Mouse (Mus musculus) midbrain, postnatal 0 days (tissue): ENCODE measurements around the gene Dnajc19. TPM values are rescaled to one million over a fixed set of nuclear protein-coding genes. Genes with fewer than 3 reads are reported as not detected.
A peak's percentile ranks its signal among the peaks of the same experiment; 100 is the strongest.

Source experiments
- ATAC-seq: fragments of 200-750 bp; cut with Nextera tagmentation; 2 replicates; pipeline ENCODE4 v1.8.0; 2017; ENCODE audit warnings: moderate number of reproducible peaks, mild to moderate bottlenecking, moderate TSS enrichment, moderate library complexity; ENCODE audit not compliant: low FRiP score
- DNase-seq: peaks from one replicate; pipeline ENCODE4 v3.0.0-alpha.2; 2015; ENCODE audit warnings: low spot score
- H3K27ac ChIP-seq: fragments of 300-500 bp; sonication (generic); 2 replicates; pipeline ENCODE4 v1.5.1; 2014; ENCODE audit warnings: low read depth, mild to moderate bottlenecking, low read length, mixed read lengths
- H3K27me3 ChIP-seq: fragments of 300-500 bp; sonication (generic); 2 replicates; pipeline ENCODE4 v1.6.1; 2014; ENCODE audit warnings: low read length, control low read depth, mixed read lengths; ENCODE audit not compliant: insufficient read depth
- H3K36me3 ChIP-seq: fragments of 300-500 bp; sonication (generic); 2 replicates; pipeline ENCODE4 v1.6.1; 2014; ENCODE audit warnings: low read length, control low read depth, mixed read lengths; ENCODE audit not compliant: insufficient read depth
- H3K4me1 ChIP-seq: fragments of 300-500 bp; sonication (generic); 2 replicates; pipeline ENCODE4 v1.6.1; 2014; ENCODE audit warnings: mild to moderate bottlenecking, control low read depth, antibody characterized with exemption, low read length, mixed read lengths; ENCODE audit not compliant: insufficient read depth
- H3K4me2 ChIP-seq: fragments of 300-500 bp; sonication (generic); 2 replicates; pipeline ENCODE4 v1.6.1; 2014; ENCODE audit warnings: low read depth, mild to moderate bottlenecking, low read length, mixed read lengths; ENCODE audit not compliant: poor library complexity, severe bottlenecking
- H3K4me3 ChIP-seq: fragments of 300-500 bp; sonication (generic); 2 replicates; pipeline ENCODE4 v1.5.1; 2014; ENCODE audit warnings: low read depth, mild to moderate bottlenecking, low read length, moderate library complexity
- H3K9ac ChIP-seq: fragments of 300-500 bp; sonication (generic); replicated peaks from 2 replicates; pipeline ENCODE4 v1.6.1; 2014; ENCODE audit warnings: mild to moderate bottlenecking, low read length, moderate library complexity, mixed read lengths; ENCODE audit not compliant: poor library complexity, severe bottlenecking
- H3K9me3 ChIP-seq: fragments of 300-500 bp; sonication (generic); 2 replicates; pipeline ENCODE4 v1.6.1; 2016; ENCODE audit warnings: low read length, control low read depth
- CTCF ChIP-seq: IDR thresholded peaks from 2 replicates; pipeline ENCODE4 v1.5.1; 2016; ENCODE audit warnings: antibody characterized with exemption, mild to moderate bottlenecking
- WGBS: fragments of 180-500 bp; shearing (Covaris S2); extraction: QIAGEN DNeasy Blood & Tissue Kit; methylation state at CpG from one replicate; pipeline ENCODE4 v1.1.7; 2014; 5-methylcytosine and 5-hydroxymethylcytosine counted together
- polyA plus RNA-seq: library from polyadenylated mRNA; unstranded; fragments of >200 nt; fragmentation: Nextera tagmentation; extraction: Ambion mirVana; gene quantifications from 2 replicates; pipeline ENCODE4 v1.2.1, GENCODE M21; 2015
- total RNA-seq: library from RNA; depleted of rRNA; stranded (reverse); fragments of >200 nt; gene quantifications from 2 replicates; pipeline ENCODE4 v1.2.3, GENCODE M21; 2014; rRNA removed

Dnajc19 gene
- 79.9 and 85.9 TPM in 2 replicates for total RNA-seq
- polyA plus RNA-seq: 169 and 176 TPM in 2 replicates

DNA sequence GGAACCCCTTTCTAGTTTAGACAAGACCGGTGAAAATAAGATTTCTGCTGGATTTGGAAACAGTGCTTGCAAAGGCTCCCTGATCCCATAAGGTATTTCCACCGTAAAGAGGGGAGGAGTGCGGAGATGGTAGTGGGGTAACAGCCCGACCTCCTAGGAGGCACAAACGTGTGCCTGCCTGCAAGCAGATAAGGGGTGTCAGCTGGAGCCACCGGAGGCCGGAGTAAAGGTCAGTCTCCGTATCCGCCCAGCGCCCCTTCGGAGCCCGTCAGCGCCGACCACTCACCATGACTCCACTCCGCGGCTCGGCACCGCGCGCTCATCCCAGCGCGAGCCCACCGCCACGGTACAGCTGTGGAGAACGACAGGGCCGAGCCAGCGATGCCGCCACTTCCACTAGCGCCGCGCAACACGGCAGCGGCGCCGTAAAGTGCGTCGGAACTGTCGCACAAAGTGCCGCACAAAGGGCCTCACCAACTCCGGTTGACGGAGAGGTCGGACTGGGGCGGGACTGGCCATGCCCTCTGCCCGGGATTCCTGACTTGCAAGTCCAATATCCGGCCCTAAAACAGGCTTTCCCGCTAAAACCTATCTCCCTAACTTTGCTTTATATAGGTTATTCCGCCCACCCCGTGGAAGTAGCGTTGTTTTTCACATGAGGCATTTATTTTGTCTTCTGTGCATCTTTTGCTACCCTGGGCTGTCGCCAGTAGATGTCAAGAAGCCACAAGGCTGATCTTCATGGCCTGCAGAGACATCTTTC is at the start of gene Dnajc19:
TSS of gene Dnajc19 (minus strand) at position 422 of the 763 bp plus-strand sequence.
- ATAC-seq (peak; percentile 94), DNase-seq (peak; percentile 95)
- TF ChIP-seq CTCF: no peak
- no peaks in the 10 kb centered on the region for H3K27me3 ChIP-seq
- H3K9me3 ChIP-seq: no peaks in the 10 kb centered on the region
- no peaks in the 10 kb centered on the region for H3K36me3 ChIP-seq
- peaks cover 7% of the 10 kb centered on the region; the same call in 1 of the 2 replicates for H3K4me1 ChIP-seq
- H3K4me3 ChIP-seq: peak within 1 kb of the TSS; percentile 71
- WGBS: under 1% methylated on average over 50 of the region's 50 CpGs
- peak within 1 kb of the TSS; percentile 78 for H3K9ac ChIP-seq
- peak within 1 kb of the TSS; percentile 61 for H3K4me2 ChIP-seq
- peak within 1 kb of the TSS; percentile 81 for H3K27ac ChIP-seq

DNA sequence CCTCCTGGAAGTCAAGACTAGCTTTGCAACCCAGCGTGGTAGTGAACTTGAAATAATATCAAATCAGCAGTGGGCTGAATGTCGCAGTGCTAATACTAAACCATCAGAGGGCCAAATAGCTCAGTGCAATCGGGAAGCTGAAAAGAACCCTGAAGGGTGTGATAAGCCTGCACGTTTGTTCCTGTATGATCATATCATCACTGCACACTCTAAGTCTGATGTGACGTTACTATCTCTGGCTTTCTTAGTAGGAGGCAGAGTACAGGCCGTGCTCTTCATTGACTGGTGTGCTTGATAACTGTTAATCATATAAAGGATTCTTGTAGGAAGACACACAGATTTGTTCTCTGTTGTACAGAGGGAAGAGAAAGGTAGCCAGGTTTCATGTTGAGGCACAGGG is 48.8 kb upstream of the Dnajc19 start:
- no peak overlapping the region for H3K9ac ChIP-seq
- no peaks in the 10 kb centered on the region for H3K36me3 ChIP-seq
- H3K9me3 ChIP-seq: no peaks in the 10 kb centered on the region
- no peak overlapping the region for H3K4me2 ChIP-seq
- no peaks in the 10 kb centered on the region for H3K27me3 ChIP-seq
- no peak overlapping the region for H3K27ac ChIP-seq
- H3K4me1 ChIP-seq: no peaks in the 10 kb centered on the region
- no peak overlapping the region for H3K4me3 ChIP-seq
- WGBS: 86% methylated on average over 6 of the region's 6 CpGs
- no peak for TF ChIP-seq CTCF
- ATAC-seq: no peak
- DNase-seq: no peak

DNA sequence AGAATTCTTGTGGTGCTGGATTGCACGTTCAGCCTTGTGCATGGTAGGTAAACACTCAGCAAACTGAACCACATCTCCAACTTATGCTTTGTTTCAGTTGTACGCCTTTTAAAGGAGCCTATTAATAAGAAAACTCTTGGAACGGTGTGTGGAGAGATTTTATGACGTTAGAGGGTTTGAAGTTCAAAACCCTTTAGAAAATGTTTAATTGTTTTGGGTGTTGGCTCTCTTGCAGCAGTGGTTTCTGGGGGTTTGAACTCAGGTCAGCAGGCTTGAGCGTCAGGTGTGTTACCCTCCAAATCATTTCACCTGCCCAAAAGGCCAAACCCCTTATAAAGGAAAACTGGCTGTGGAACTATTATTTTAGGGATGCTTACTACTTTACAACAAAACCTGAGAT is 40.2 kb upstream of the Dnajc19 start:
- TF ChIP-seq CTCF: no peak
- H3K36me3 ChIP-seq: no peaks in the 10 kb centered on the region
- DNase-seq: no peak
- WGBS: 89% methylated on average over 5 of the region's 5 CpGs
- H3K9me3 ChIP-seq: no peaks in the 10 kb centered on the region
- H3K4me2 ChIP-seq: no peak overlapping the region
- H3K4me1 ChIP-seq: no peaks in the 10 kb centered on the region
- no peak overlapping the region for H3K27ac ChIP-seq
- H3K9ac ChIP-seq: no peak overlapping the region
- ATAC-seq: no peak
- H3K4me3 ChIP-seq: no peak overlapping the region
- no peaks in the 10 kb centered on the region for H3K27me3 ChIP-seq

DNA sequence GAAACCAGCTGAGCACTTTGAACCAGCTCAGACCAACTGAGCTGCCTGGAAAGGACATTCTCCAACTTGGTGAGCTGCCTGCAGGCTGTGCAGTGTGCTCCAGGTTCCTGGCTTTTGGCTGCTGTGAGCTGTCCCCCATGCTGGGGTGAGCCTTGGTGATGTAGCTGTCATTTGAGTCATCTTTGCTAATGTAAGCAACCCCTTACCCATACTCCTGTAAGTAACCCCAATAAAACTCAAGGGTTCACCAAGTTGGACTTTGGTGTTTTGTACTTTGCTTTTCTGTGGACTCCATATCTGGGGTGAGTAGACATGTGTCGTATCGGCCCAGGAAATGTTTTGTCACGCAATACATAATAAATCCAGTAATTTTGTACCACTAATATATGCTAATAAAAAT is 39.7 kb upstream of the Dnajc19 start:
- Histone ChIP-seq H3K4me2 (no peak overlapping the region), H3K4me1 (no peaks in the 10 kb centered on the region), H3K9me3 (no peaks in the 10 kb centered on the region), H3K27ac (no peak overlapping the region), H3K4me3 (no peak overlapping the region), H3K36me3 (no peaks in the 10 kb centered on the region), H3K9ac (no peak overlapping the region), H3K27me3 (no peaks in the 10 kb centered on the region)
- DNase-seq (no peak), ATAC-seq (no peak)
- TF ChIP-seq CTCF: no peak
- WGBS: 94% methylated on average over 3 of the region's 3 CpGs

DNA sequence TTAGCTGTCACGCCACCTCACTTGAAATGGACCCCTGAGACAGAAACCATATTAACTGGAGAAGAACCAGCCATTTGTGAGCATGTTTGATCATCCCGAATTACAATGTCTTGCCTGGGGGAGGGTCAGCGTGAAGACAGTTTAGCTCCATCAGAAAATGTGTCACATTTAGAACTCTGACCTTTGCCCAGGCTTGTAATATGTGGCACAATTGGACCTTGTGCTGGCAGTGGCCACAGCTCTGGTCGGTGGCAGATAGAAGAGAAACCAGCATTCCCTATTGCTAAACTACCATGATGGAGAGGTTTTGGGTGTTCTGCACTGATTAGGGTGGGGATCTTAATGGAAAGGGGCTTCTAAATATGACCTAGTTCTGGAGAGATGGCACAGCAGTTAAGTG is 38.7 kb upstream of the Dnajc19 start:
- H3K27me3 ChIP-seq: no peaks in the 10 kb centered on the region
- no peak for ATAC-seq
- H3K9ac ChIP-seq: no peak overlapping the region
- no peak for DNase-seq
- H3K4me2 ChIP-seq: no peak overlapping the region
- no peaks in the 10 kb centered on the region for H3K4me1 ChIP-seq
- no peak for TF ChIP-seq CTCF
- H3K4me3 ChIP-seq: no peak overlapping the region
- WGBS: 75% methylated on average over 4 of the region's 4 CpGs
- H3K36me3 ChIP-seq: no peaks in the 10 kb centered on the region
- H3K27ac ChIP-seq: no peak overlapping the region
- no peaks in the 10 kb centered on the region for H3K9me3 ChIP-seq

DNA sequence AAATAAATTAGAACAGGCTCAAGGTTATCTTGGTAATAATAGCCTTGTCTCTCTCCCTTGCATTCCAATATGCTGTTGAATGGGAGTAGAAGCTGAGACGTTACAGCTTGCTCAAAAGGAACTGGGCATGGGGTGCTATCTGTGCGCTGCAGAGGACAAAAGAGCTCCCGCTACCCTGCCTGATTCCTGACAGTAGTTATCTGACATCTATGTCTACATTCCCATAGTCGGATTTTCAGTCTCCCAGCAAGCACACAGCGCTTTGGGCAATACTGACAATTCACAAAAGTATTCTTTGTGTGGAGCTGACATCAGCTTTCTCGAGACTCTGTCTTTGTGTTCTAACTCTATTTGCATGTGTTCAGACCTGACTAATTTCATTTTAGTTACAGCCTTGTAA is 34.7 kb upstream of the Dnajc19 start:
- H3K9ac ChIP-seq: no peak overlapping the region

More for the DNA sequence above, 34.7 kb upstream of the Dnajc19 start:
- H3K36me3 ChIP-seq: no peaks in the 10 kb centered on the region
- H3K4me2 ChIP-seq: no peak overlapping the region
- 21% methylated on average over 6 of the region's 6 CpGs for WGBS
- no peak for ATAC-seq
- H3K27me3 ChIP-seq: no peaks in the 10 kb centered on the region
- H3K27ac ChIP-seq: no peak overlapping the region
- no peak overlapping the region for H3K4me3 ChIP-seq
- no peaks in the 10 kb centered on the region for H3K9me3 ChIP-seq
- no peak for TF ChIP-seq CTCF
- H3K4me1 ChIP-seq: no peaks in the 10 kb centered on the region
- peak; percentile 17 for DNase-seq
